Mouse (Mus musculus) olfactory bulb, adult 2 months (tissue): ENCODE results near the gene Trpc1.

Experiments
- CTCF ChIP-seq: fragments of 200-500 bp; IDR thresholded peaks from 2 replicates; pipeline ENCODE4 v1.5.1; 2012; ENCODE audit warnings: low read depth, mild to moderate bottlenecking, low read length, moderate library complexity; ENCODE audit not compliant: insufficient read depth
- POLR2A ChIP-seq: fragments of 200-500 bp; IDR thresholded peaks from 2 replicates; pipeline ENCODE4 v1.6.1; 2012; ENCODE audit warnings: mild to moderate bottlenecking, low read depth, low read length, moderate library complexity; ENCODE audit not compliant: insufficient read depth

GRCm38 (mm10) chr9:95761381-95761780 is 11.2 kb upstream of the Trpc1 start:
- no peak for TF ChIP-seq POLR2A
- TF ChIP-seq CTCF, result no peak
